Mouse (Mus musculus) neural tube, embryonic 10.5 days (tissue): ENCODE results near the gene Itk.

ENCODE experiments used
- DNase-seq: peaks from one replicate; pipeline ENCODE4 v3.0.0-alpha.2; 2017; ENCODE audit warnings: low spot score; ENCODE audit errors: extremely low spot score

Gene Itk

DNA sequence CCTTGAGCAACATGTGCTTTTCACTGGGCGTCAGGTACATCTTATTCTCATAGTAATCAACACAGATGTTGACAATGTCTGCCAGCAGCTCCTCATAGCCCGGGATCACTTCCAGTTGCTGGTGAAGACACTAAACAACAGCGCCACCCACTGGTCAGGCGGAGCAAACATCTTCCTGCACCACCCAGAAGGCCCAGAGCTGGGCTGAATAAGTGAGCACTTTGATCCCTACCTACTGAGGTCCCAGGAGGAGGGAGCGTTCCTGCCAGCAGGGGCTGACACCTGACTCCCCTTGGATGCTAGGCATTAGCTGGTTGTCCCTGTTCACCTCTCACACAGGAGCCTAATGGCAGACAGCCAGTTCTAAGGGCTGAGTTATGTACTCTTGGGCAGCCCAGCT lies 112.5 kb downstream of the Itk start:
- peak; percentile 49 for DNase-seq

- DNase-seq, result no peak
Observed at GRCm38 (mm10) chr11:46276168-46276567, 113.1 kb downstream of the Itk start.

DNA sequence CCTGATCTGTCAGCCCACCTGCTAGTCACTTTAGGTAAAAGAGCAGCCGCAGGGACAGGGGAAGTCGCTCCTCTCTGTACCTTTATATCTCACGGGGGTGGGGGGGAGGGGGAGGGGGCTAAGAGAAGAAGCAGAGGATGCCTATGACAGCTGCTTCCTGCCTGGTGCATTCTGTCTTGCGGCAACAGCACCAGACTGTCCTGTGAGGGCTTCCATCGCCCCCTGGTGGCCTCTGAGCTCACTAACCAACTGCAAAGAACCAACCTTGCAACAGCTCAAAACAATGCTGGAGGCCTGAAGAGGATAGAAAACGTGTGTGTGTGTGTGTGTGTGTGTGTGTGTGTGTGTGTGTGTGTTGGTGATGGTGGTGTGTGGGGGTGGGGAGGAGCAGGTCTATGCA lies 114.0 kb downstream of the Itk start:
- peak; percentile 75 for DNase-seq
